Mouse (Mus musculus): Measurements from ENCODE around the gene Kif1b. TPM values are rescaled to one million over a fixed set of nuclear protein-coding genes. Genes with fewer than 3 reads are reported as not detected.

The Kif1b gene
- polyA plus RNA-seq, 1 experiment from 2014 or later = 67.2 TPM

DNA sequence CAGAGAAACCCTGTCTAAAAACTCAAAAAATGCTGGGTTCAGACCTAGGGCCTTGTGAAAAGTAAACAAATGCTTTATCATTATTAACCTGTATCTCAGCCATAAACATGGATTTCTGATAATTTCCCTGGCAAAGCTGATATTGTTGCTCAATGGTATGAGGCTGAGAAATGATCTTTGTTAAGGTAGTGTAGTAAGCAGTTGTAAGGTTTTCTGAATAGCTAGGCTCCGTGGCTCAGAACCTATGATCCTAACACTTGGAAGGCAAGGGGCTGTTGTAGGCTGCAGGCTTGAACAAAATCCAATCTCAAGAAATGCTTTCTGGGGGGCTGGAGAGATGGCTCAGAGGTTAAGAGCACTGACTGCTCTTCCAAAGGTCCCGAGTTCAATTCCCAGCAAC lies 118.9 kb downstream of the Kif1b start:
- no peak for ATAC-seq (ENCODE audit: low read depth)
- H3K27me3 ChIP-seq (replicated peaks; ENCODE audit: control insufficient read depth, insufficient read depth, low read length) = no peaks in the 10 kb centered on the region
- H3K9ac ChIP-seq (ENCODE audit: low read depth, low read length) = no peak overlapping the region
- no peaks in the 10 kb centered on the region for H3K9me3 ChIP-seq (ENCODE audit: control insufficient read depth, low read length)
- no peaks in the 10 kb centered on the region for H3K4me1 ChIP-seq (ENCODE audit: control insufficient read depth, insufficient read depth, low read length)
- H3K36me3 ChIP-seq (ENCODE audit: control insufficient read depth, insufficient read depth, low read length) = peaks cover 84% of the 10 kb centered on the region
- WGBS = 85% methylated on average over 2 of the region's 2 CpGs
- H3K27ac ChIP-seq (replicated peaks; ENCODE audit: low read depth, low read length) = no peak overlapping the region
- H3K4me3 ChIP-seq (ENCODE audit: low read depth, low read length) = no peak overlapping the region
- DNase-seq (ENCODE audit: low spot score) = no peak
- no peak overlapping the region for H3K4me2 ChIP-seq (ENCODE audit: low read depth, low read length)

DNA sequence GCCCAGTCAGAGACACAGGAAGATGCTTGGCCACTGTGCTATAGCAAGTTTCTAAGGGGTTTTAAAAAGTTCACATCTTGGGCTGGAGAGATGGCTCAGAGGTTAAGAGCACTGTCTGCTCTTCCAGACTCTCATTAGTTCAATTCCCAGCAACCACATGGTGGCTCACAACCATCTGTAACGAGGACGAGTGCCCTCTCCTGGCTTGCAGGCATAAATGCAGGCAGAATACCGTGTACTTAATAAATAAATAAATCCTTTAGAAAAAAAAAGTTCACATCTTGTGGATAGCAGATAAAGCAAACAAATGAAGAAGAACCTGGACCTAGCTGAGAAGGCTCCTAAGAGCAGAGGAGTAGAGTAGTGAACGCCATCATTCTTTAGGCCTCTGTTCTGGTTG lies 124.7 kb downstream of the Kif1b start:
- Histone ChIP-seq H3K27ac (replicated peaks; ENCODE audit: low read depth, low read length) (no peak overlapping the region), H3K9ac (ENCODE audit: low read depth, low read length) (no peak overlapping the region), H3K9me3 (ENCODE audit: control insufficient read depth, low read length) (no peaks in the 10 kb centered on the region), H3K4me3 (ENCODE audit: low read depth, low read length) (no peak overlapping the region), H3K4me2 (ENCODE audit: low read depth, low read length) (no peak overlapping the region), H3K4me1 (ENCODE audit: control insufficient read depth, insufficient read depth, low read length) (no peaks in the 10 kb centered on the region), H3K27me3 (replicated peaks; ENCODE audit: control insufficient read depth, insufficient read depth, low read length) (no peaks in the 10 kb centered on the region), H3K36me3 (ENCODE audit: control insufficient read depth, insufficient read depth, low read length) (peaks cover 85% of the 10 kb centered on the region)
- WGBS = 53% methylated on average over 4 of the region's 4 CpGs
- DNase-seq (ENCODE audit: low spot score) (no peak), ATAC-seq (ENCODE audit: low read depth) (no peak)

DNA sequence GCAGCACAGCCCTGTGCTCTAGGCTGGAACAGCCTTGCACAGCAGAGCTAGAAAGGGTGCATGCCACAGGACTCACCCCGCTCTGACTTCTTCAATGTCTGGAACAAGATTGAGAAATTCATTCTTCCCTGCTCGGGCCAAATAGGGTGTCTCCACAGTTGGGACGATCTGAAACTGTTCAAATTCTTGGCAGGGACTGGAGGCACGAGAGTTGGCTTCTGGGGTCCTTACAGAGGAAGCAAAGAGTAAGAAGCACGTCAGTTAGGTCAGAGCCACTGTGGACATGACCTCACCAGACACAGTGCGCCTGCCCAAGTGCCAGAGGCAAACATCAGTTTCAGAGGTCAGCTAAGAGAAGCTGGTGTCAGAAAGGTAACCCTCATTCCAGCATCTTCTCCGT lies 125.3 kb downstream of the Kif1b start:
- WGBS = 89% methylated on average over 7 of the region's 7 CpGs
- no peak overlapping the region for H3K9ac ChIP-seq (ENCODE audit: low read depth, low read length)

DNA sequence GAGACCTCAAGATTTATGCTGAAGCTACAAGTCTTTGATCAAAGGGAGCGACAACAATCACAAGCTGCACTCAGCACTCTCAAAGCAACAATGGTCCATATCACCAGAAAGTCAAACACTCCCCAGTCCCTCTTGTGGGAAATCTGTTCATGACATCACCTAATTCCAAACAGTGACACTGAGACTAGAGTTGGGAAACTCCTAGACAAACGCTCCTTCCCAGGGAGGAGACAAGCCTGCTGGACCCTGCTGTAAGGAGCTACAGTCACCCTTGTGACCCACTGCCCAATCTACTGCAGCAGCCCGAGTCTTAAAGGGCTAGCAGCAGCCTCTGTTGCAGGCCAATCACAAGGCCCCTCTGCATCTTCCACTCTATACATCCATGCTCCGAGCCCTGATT lies 127.9 kb downstream of the Kif1b start:
- WGBS = 52% methylated on average over 4 of the region's 4 CpGs
- Histone ChIP-seq H3K27me3 (replicated peaks; ENCODE audit: control insufficient read depth, insufficient read depth, low read length) (no peaks in the 10 kb centered on the region), H3K36me3 (ENCODE audit: control insufficient read depth, insufficient read depth, low read length) (peaks cover 59% of the 10 kb centered on the region), H3K9ac (ENCODE audit: low read depth, low read length) (no peak overlapping the region), H3K9me3 (ENCODE audit: control insufficient read depth, low read length) (no peaks in the 10 kb centered on the region), H3K4me3 (ENCODE audit: low read depth, low read length) (no peak overlapping the region), H3K4me2 (ENCODE audit: low read depth, low read length) (no peak overlapping the region), H3K27ac (replicated peaks; ENCODE audit: low read depth, low read length) (no peak overlapping the region), H3K4me1 (ENCODE audit: control insufficient read depth, insufficient read depth, low read length) (no peaks in the 10 kb centered on the region)
- no peak for ATAC-seq (ENCODE audit: low read depth)
- DNase-seq (ENCODE audit: low spot score) = no peak

More for the DNA sequence above, 125.3 kb downstream of the Kif1b start:
- Histone ChIP-seq H3K4me1 (ENCODE audit: control insufficient read depth, insufficient read depth, low read length) (no peaks in the 10 kb centered on the region), H3K27me3 (replicated peaks; ENCODE audit: control insufficient read depth, insufficient read depth, low read length) (no peaks in the 10 kb centered on the region), H3K4me2 (ENCODE audit: low read depth, low read length) (no peak overlapping the region), H3K4me3 (ENCODE audit: low read depth, low read length) (no peak overlapping the region), H3K27ac (replicated peaks; ENCODE audit: low read depth, low read length) (no peak overlapping the region), H3K9me3 (ENCODE audit: control insufficient read depth, low read length) (no peaks in the 10 kb centered on the region), H3K36me3 (ENCODE audit: control insufficient read depth, insufficient read depth, low read length) (peaks cover 79% of the 10 kb centered on the region)
- no peak for DNase-seq (ENCODE audit: low spot score)
- ATAC-seq (ENCODE audit: low read depth) = no peak

DNA sequence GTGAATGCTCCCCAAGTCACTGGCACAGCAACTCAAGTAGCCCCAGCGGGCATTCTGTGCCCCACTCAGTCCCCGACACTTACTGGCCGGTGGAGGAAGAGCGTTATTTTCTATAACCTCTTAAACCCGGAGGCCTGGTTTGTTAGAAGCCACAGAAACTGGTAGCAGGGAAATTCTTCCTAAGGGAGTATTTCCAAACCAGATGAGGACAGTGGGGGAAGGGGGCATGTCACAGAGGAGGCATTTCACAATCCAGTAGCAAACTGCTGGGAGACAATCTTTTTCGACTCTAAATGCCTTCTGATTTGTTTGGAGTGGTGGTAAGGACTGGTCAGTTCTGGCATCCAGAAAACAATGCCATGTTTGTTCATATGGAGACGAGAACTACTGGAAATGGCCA lies 128.3 kb downstream of the Kif1b start:
- no peak for DNase-seq (ENCODE audit: low spot score)
- no peaks in the 10 kb centered on the region for H3K27me3 ChIP-seq (replicated peaks; ENCODE audit: control insufficient read depth, insufficient read depth, low read length)
- no peak overlapping the region for H3K9ac ChIP-seq (ENCODE audit: low read depth, low read length)
- H3K9me3 ChIP-seq (ENCODE audit: control insufficient read depth, low read length) = no peaks in the 10 kb centered on the region
- peaks cover 55% of the 10 kb centered on the region for H3K36me3 ChIP-seq (ENCODE audit: control insufficient read depth, insufficient read depth, low read length)
- H3K4me1 ChIP-seq (ENCODE audit: control insufficient read depth, insufficient read depth, low read length) = no peaks in the 10 kb centered on the region
- no peak for ATAC-seq (ENCODE audit: low read depth)
- H3K27ac ChIP-seq (replicated peaks; ENCODE audit: low read depth, low read length) = no peak overlapping the region
- 46% methylated on average over 7 of the region's 7 CpGs for WGBS
- H3K4me3 ChIP-seq (ENCODE audit: low read depth, low read length) = no peak overlapping the region
- no peak overlapping the region for H3K4me2 ChIP-seq (ENCODE audit: low read depth, low read length)

DNA sequence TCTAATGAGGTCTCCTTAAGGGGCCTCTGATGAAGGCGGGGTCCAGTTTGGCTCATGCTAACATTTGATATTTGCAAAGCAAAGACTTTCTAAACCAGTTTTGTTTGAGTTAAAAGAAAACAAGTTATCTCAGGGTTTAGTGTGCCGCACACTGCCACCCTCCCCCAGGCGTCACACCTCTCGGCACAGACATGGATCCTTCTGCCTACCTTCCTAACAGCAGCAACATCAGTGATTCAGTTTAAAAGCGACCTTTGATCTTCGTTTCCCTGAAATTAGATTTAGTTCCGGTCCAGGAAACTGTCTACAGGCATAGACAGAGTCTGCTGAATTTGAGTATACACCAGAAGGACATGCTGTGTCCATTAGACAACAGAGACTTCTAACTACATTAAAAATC lies 129.2 kb downstream of the Kif1b start:
- Histone ChIP-seq H3K4me2 (ENCODE audit: low read depth, low read length) (no peak overlapping the region), H3K9me3 (ENCODE audit: control insufficient read depth, low read length) (no peaks in the 10 kb centered on the region), H3K4me1 (ENCODE audit: control insufficient read depth, insufficient read depth, low read length) (no peaks in the 10 kb centered on the region), H3K4me3 (ENCODE audit: low read depth, low read length) (no peak overlapping the region), H3K9ac (ENCODE audit: low read depth, low read length) (0 out of 2 replicates have a peak overlapping the region, but pooled peaks have one; percentile 30), H3K27me3 (replicated peaks; ENCODE audit: control insufficient read depth, insufficient read depth, low read length) (no peaks in the 10 kb centered on the region), H3K36me3 (ENCODE audit: control insufficient read depth, insufficient read depth, low read length) (peaks cover 46% of the 10 kb centered on the region), H3K27ac (replicated peaks; ENCODE audit: low read depth, low read length) (no peak overlapping the region)
- WGBS = 49% methylated on average over 7 of the region's 7 CpGs
- ATAC-seq (ENCODE audit: low read depth) (no peak), DNase-seq (ENCODE audit: low spot score) (no peak)

DNA sequence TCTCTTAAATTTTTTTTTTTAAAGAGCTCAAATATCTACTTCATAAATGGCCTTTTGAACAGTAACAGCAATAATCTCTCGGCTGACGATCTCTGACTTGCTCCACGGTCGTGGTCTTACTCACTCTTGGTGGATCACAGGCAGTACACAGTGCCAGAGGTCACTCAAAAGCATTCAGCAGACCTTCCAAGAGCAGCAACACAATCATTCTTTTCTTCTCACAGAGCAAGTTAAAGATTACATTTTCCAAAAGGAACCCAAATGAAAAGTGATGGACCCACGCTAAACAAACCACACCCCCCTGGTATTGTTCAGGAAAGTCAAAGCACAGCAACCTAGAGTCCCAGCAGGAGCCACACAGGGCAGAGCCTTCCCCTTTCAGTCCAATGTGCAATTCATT lies 130.4 kb downstream of the Kif1b start:
- ATAC-seq (ENCODE audit: low read depth) = no peak
- Histone ChIP-seq H3K27me3 (replicated peaks; ENCODE audit: control insufficient read depth, insufficient read depth, low read length) (no peaks in the 10 kb centered on the region), H3K27ac (replicated peaks; ENCODE audit: low read depth, low read length) (no peak overlapping the region), H3K4me3 (ENCODE audit: low read depth, low read length) (no peak overlapping the region), H3K9ac (ENCODE audit: low read depth, low read length) (0 out of 2 replicates have a peak overlapping the region, but pooled peaks have one; percentile 19), H3K36me3 (ENCODE audit: control insufficient read depth, insufficient read depth, low read length) (peaks cover 34% of the 10 kb centered on the region), H3K9me3 (ENCODE audit: control insufficient read depth, low read length) (no peaks in the 10 kb centered on the region), H3K4me1 (ENCODE audit: control insufficient read depth, insufficient read depth, low read length) (peaks cover 9% of the 10 kb centered on the region; the same call in 1 of the 2 replicates), H3K4me2 (ENCODE audit: low read depth, low read length) (no peak overlapping the region)
- no peak for DNase-seq (ENCODE audit: low spot score)
- WGBS = 46% methylated on average over 5 of the region's 5 CpGs

DNA sequence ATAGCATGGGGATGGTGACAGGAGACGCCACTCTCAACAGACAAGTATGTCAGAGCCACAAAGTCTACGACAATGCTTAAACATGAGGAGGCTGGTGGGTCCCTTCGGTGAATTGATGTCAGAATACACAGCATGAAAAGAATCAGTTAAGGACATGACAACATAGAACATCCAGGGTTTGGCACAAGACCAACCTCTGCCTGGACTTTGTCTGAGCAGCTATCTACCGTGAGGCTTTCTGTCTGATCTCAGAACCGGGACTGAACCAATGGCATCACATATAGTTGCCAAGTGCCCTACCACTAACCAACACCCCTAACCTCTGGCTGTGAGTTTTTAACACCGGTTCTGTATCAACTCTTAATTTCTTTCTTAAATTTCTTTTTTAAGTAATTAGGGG lies 130.8 kb downstream of the Kif1b start:
- peaks cover 9% of the 10 kb centered on the region; the same call in 1 of the 2 replicates for H3K4me1 ChIP-seq (ENCODE audit: control insufficient read depth, insufficient read depth, low read length)
- no peak overlapping the region for H3K4me2 ChIP-seq (ENCODE audit: low read depth, low read length)
- H3K9me3 ChIP-seq (ENCODE audit: control insufficient read depth, low read length) = no peaks in the 10 kb centered on the region
- no peak overlapping the region for H3K9ac ChIP-seq (ENCODE audit: low read depth, low read length)
- H3K36me3 ChIP-seq (ENCODE audit: control insufficient read depth, insufficient read depth, low read length) = peaks cover 30% of the 10 kb centered on the region
- H3K27me3 ChIP-seq (replicated peaks; ENCODE audit: control insufficient read depth, insufficient read depth, low read length) = no peaks in the 10 kb centered on the region
- H3K27ac ChIP-seq (replicated peaks; ENCODE audit: low read depth, low read length) = no peak overlapping the region
- WGBS = 70% methylated on average over 6 of the region's 6 CpGs
- no peak overlapping the region for H3K4me3 ChIP-seq (ENCODE audit: low read depth, low read length)
- ATAC-seq (ENCODE audit: low read depth) (no peak), DNase-seq (ENCODE audit: low spot score) (no peak)

DNA sequence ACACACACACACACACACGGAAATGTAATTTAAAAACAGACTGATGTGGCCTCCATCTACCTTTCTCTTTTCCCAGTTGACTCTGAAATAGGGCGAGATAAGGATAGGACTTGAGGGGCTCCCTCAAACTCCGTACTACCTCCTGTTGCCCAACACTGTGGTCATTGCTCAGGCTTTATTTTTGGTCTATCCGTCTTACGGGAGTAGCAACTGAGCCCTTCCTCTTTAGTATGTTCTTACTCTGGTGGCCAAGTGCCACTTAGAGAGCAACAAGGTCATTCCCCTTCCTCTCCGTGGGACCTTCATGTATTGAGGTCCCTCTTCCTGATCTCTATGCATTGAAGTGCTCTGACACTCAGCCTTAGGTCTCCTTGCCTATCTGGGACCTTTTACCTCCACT lies 133.8 kb downstream of the Kif1b start:
- WGBS = 87% methylated on average over 6 of the region's 6 CpGs
- Histone ChIP-seq H3K27ac (replicated peaks; ENCODE audit: low read depth, low read length) (no peak overlapping the region), H3K27me3 (replicated peaks; ENCODE audit: control insufficient read depth, insufficient read depth, low read length) (no peaks in the 10 kb centered on the region), H3K4me3 (ENCODE audit: low read depth, low read length) (no peak overlapping the region), H3K9me3 (ENCODE audit: control insufficient read depth, low read length) (no peaks in the 10 kb centered on the region), H3K4me1 (ENCODE audit: control insufficient read depth, insufficient read depth, low read length) (peaks cover 9% of the 10 kb centered on the region; the same call in 1 of the 2 replicates), H3K36me3 (ENCODE audit: control insufficient read depth, insufficient read depth, low read length) (peaks cover 1% of the 10 kb centered on the region), H3K9ac (ENCODE audit: low read depth, low read length) (no peak overlapping the region), H3K4me2 (ENCODE audit: low read depth, low read length) (no peak overlapping the region)
- DNase-seq (ENCODE audit: low spot score) (no peak), ATAC-seq (ENCODE audit: low read depth) (no peak)
